Mouse (Mus musculus) myocyte (in vitro differentiated cells): ENCODE results near the gene Lipe. TPM values are rescaled to one million over a fixed set of nuclear protein-coding genes. Genes with fewer than 3 reads are reported as not detected.

Experiments
- H3K27me3 ChIP-seq: one replicate; pipeline ENCODE4 v1.6.1; 2011; ENCODE audit not compliant: control insufficient read depth, insufficient read depth, insufficient read length
- H3K36me3 ChIP-seq: one replicate; pipeline ENCODE4 v1.6.1; 2011; ENCODE audit not compliant: control insufficient read depth, insufficient read depth
- H3K4me2 ChIP-seq: one replicate; pipeline ENCODE4 v1.6.1; 2011; ENCODE audit warnings: low read depth, control low read depth
- H3K4me3 ChIP-seq: one replicate; pipeline ENCODE4 v1.5.1; 2011; ENCODE audit warnings: mild to moderate bottlenecking, control low read depth, moderate library complexity
- H3K79me2 ChIP-seq: one replicate; pipeline ENCODE4 v1.6.1; 2011; ENCODE audit not compliant: control insufficient read depth, insufficient read depth
- H3ac ChIP-seq: one replicate; pipeline ENCODE4 v1.6.1; 2011; ENCODE audit not compliant: control insufficient read depth, insufficient read length
- CEBPB ChIP-seq: IDR thresholded peaks from 2 replicates; pipeline ENCODE4 v1.6.1; 2011; ENCODE audit warnings: mild to moderate bottlenecking, moderate library complexity; ENCODE audit not compliant: poor library complexity, insufficient read depth, severe bottlenecking
- E2F4 ChIP-seq: IDR thresholded peaks from one replicate; pipeline ENCODE4 v1.6.1; 2011; ENCODE audit warnings: mild to moderate bottlenecking, control low read depth, moderate library complexity; ENCODE audit not compliant: insufficient read depth
- MAX ChIP-seq: IDR thresholded peaks from one replicate; pipeline ENCODE4 v1.6.1; 2011; ENCODE audit warnings: low read depth, mild to moderate bottlenecking, control low read depth
- MYOD1 ChIP-seq, 3 experiments: IDR thresholded peaks; one replicate each; pipeline ENCODE4 v1.6.1; 2011; ENCODE audit warnings: control low read depth in 2 of 3, low read depth in 2 of 3, mild to moderate bottlenecking in 2 of 3, moderate library complexity in 1 of 3; ENCODE audit not compliant: insufficient read length in 2 of 3, control insufficient read depth in 1 of 3
- MYOG ChIP-seq, 3 experiments: IDR thresholded peaks; one replicate each; pipeline ENCODE4 v1.6.1; 2011; ENCODE audit warnings: control low read depth in 2 of 3, low read depth in 2 of 3, mild to moderate bottlenecking in 2 of 3; ENCODE audit not compliant: insufficient read length in 2 of 3, control insufficient read depth in 1 of 3, insufficient read depth in 1 of 3
- POLR2A ChIP-seq: IDR thresholded peaks from one replicate; pipeline ENCODE4 v1.6.1; 2011; ENCODE audit warnings: low read depth, mild to moderate bottlenecking, control low read depth, moderate library complexity; ENCODE audit not compliant: insufficient read length
- POLR2AphosphoS2 ChIP-seq: IDR thresholded peaks from one replicate; pipeline ENCODE4 v1.6.1; 2011; ENCODE audit warnings: low read depth, control low read depth; ENCODE audit not compliant: insufficient read length
- REST ChIP-seq: IDR thresholded peaks from one replicate; pipeline ENCODE4 v1.6.1; 2011; ENCODE audit warnings: mild to moderate bottlenecking, control low read depth, moderate library complexity; ENCODE audit not compliant: insufficient read depth, insufficient read length
- SRF ChIP-seq: IDR thresholded peaks from one replicate; pipeline ENCODE4 v1.6.1; 2011; ENCODE audit warnings: low read depth; ENCODE audit not compliant: control insufficient read depth, insufficient read length
- TCF12 ChIP-seq: IDR thresholded peaks from one replicate; pipeline ENCODE4 v1.6.1; 2011; ENCODE audit warnings: mild to moderate bottlenecking, control low read depth; ENCODE audit not compliant: poor library complexity, insufficient read depth, severe bottlenecking
- TCF3 ChIP-seq: IDR thresholded peaks from one replicate; pipeline ENCODE4 v1.6.1; 2011; ENCODE audit warnings: low read depth, control low read depth; ENCODE audit not compliant: insufficient read length
- USF1 ChIP-seq: IDR thresholded peaks from one replicate; pipeline ENCODE4 v1.6.1; 2011; ENCODE audit warnings: low read depth, mild to moderate bottlenecking, control low read depth, moderate library complexity
- polyA plus RNA-seq: library from polyadenylated mRNA; unstranded; fragments of >200 nt; fragmentation: generic; extraction: Trizol; gene quantifications from one replicate; pipeline ENCODE4 v1.2.1, GENCODE M21; 2012; ENCODE audit warnings: missing spikeins

The Lipe gene
- polyA plus RNA-seq, 1 experiment, result 3.8 TPM

DNA sequence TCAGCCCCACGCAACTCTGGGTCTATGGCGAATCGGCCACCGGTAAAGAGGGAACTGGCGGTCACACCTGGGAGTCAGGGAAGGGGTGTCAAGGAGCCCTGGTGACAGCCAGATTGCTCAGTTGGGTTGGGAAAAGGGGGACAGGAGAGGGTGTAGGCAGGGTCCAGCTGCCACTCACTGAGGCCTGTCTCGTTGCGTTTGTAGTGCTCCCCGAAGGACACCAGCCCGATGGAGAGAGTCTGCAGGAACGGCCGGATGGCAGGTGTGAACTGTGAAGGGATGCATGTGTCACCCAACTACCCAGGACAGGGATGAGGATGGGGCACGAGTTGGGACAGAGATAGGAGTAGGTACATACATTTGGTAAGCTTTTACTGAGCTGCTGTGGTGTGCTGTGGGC, 13.3 kb downstream of the Lipe start:
- Histone ChIP-seq H3K27me3 (no peaks in the 10 kb centered on the region), H3K36me3 (no peaks in the 10 kb centered on the region), H3K79me2 (no peaks in the 10 kb centered on the region), H3K4me2 (no peak overlapping the region), H3ac (no peak overlapping the region), H3K4me3 (no peak overlapping the region)
- no peak for TF ChIP-seq POLR2A
- TF ChIP-seq USF1, result no peak

- Histone ChIP-seq H3K79me2 (no peaks in the 10 kb centered on the region), H3K27me3 (no peaks in the 10 kb centered on the region), H3K36me3 (no peaks in the 10 kb centered on the region), H3K4me3 (no peak overlapping the region), H3ac (no peak overlapping the region), H3K4me2 (no peak overlapping the region)
- TF ChIP-seq USF1 (no peak), MYOG (IDR thresholded peaks at IDR 0.05; ENCODE audit: control insufficient read depth in 1 of 3, insufficient read depth in 1 of 3, insufficient read length in 2 of 3, low read depth in 2 of 3) (no peak), POLR2AphosphoS2 (no peak), MYOD1 (IDR thresholded peaks at IDR 0.05; ENCODE audit: control insufficient read depth in 1 of 3, insufficient read length in 2 of 3, low read depth in 2 of 3) (no peak), REST (no peak), CEBPB (no peak)
Measured at GRCm38 (mm10) chr7:25384818-25385217, 13.7 kb downstream of the Lipe start.

DNA sequence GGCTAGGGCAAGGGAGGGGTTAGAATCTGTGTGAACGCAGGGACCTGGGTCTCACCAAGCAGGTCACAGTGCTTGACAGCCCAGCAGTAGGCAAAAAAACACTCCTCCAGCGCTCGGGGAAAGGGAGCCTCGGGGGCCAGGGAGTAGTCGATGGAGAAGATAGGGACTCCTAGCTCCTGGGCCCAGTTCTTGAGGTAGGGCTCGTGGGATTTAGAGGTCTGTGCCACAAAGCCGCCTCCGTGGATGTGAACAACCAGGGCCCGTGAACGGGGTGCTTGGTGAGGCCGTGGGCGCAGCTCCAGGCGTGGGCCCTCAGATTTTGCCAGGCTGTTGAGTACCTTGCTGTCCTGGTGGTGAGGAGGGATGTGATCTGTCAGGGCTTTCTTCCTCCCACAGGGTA, 14.2 kb downstream of the Lipe start:
- Histone ChIP-seq H3K36me3 (no peaks in the 10 kb centered on the region), H3K4me2 (no peak overlapping the region), H3ac (no peak overlapping the region), H3K4me3 (no peak overlapping the region), H3K27me3 (no peaks in the 10 kb centered on the region), H3K79me2 (no peaks in the 10 kb centered on the region)
- TF ChIP-seq POLR2AphosphoS2 (no peak), MYOG (IDR thresholded peaks at IDR 0.05; ENCODE audit: control insufficient read depth in 1 of 3, insufficient read depth in 1 of 3, insufficient read length in 2 of 3, low read depth in 2 of 3) (no peak), MYOD1 (IDR thresholded peaks at IDR 0.05; ENCODE audit: control insufficient read depth in 1 of 3, insufficient read length in 2 of 3, low read depth in 2 of 3) (no peak), SRF (no peak), E2F4 (no peak), REST (no peak), MAX (no peak), CEBPB (no peak), TCF12 (no peak), TCF3 (no peak), POLR2A (no peak), USF1 (no peak)

DNA sequence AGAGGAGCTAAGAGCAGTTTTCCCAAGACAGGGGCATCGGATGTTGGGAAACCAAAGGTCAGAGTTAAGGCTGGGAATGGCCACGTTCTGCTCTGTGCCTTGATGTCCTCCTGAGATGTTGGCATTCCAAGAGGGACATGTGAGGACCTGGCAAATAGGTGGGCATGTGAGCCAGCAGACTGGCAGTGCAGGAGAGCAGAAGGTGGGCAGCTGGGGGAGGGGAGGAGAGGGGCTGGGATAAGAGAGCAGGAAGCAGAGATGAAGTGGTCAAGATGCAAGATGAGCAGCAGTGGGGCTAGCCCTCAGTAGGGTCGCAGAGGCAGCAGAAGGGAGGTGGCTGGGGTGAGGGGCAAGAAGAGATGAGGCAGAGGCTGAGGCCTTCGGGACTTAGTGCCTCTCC, 14.6 kb downstream of the Lipe start:
- H3ac ChIP-seq, result no peak overlapping the region
- no peaks in the 10 kb centered on the region for H3K36me3 ChIP-seq
- H3K79me2 ChIP-seq, result no peaks in the 10 kb centered on the region
- H3K4me3 ChIP-seq, result no peak overlapping the region
- no peaks in the 10 kb centered on the region for H3K27me3 ChIP-seq
- TF ChIP-seq MAX (no peak), SRF (no peak), USF1 (no peak), POLR2A (no peak)
- H3K4me2 ChIP-seq, result no peak overlapping the region

GRCm38 (mm10) chr7:25383385-25383784, 15.1 kb downstream of the Lipe start:
- no peak overlapping the region for H3K4me3 ChIP-seq
- H3ac ChIP-seq, result no peak overlapping the region
- TF ChIP-seq REST (no peak), POLR2AphosphoS2 (no peak), SRF (no peak), TCF12 (no peak), MYOD1 (IDR thresholded peaks at IDR 0.05; ENCODE audit: control insufficient read depth in 1 of 3, insufficient read length in 2 of 3, low read depth in 2 of 3) (no peak), USF1 (no peak), E2F4 (no peak), CEBPB (no peak), POLR2A (no peak), TCF3 (no peak), MYOG (IDR thresholded peaks at IDR 0.05; ENCODE audit: control insufficient read depth in 1 of 3, insufficient read depth in 1 of 3, insufficient read length in 2 of 3, low read depth in 2 of 3) (no peak), MAX (no peak)
- no peak overlapping the region for H3K4me2 ChIP-seq
- H3K36me3 ChIP-seq, result no peaks in the 10 kb centered on the region
- no peaks in the 10 kb centered on the region for H3K27me3 ChIP-seq
- H3K79me2 ChIP-seq, result no peaks in the 10 kb centered on the region

DNA sequence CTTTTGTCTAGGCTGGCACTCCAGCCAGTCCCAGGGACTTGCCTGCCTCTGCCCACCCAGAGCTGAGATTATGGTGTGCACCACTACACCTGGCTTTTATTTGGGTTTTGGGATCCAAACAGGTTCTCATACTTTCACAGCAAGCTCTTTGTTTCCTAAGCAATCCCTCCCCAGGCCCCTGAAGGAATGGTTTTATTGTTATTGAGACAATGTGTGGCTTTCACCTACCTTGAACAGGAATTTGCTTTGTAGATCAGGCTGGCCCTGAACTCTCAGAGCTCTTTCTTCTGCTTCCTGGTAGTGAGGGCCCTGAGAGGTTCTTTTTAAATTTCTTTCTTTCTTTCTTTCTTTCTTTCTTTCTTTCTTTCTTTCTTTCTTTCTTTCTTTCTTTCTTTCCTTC, 16.0 kb downstream of the Lipe start:
- no peak for TF ChIP-seq TCF3
- TF ChIP-seq MAX, result no peak
- no peak for TF ChIP-seq MYOG (IDR thresholded peaks at IDR 0.05; ENCODE audit: control insufficient read depth in 1 of 3, insufficient read depth in 1 of 3, insufficient read length in 2 of 3, low read depth in 2 of 3)
- TF ChIP-seq POLR2A, result no peak
- no peaks in the 10 kb centered on the region for H3K27me3 ChIP-seq
- no peaks in the 10 kb centered on the region for H3K79me2 ChIP-seq
- no peak overlapping the region for H3K4me3 ChIP-seq
- H3ac ChIP-seq, result no peak overlapping the region
- H3K4me2 ChIP-seq, result no peak overlapping the region
- H3K36me3 ChIP-seq, result no peaks in the 10 kb centered on the region
